Mouse (Mus musculus) olfactory bulb, adult 2 months (tissue): ENCODE results near the gene Homer2.

Experiments
- CTCF ChIP-seq: fragments of 200-500 bp; IDR thresholded peaks from 2 replicates; pipeline ENCODE4 v1.5.1; 2012; ENCODE audit warnings: low read depth, mild to moderate bottlenecking, low read length, moderate library complexity; ENCODE audit not compliant: insufficient read depth
- POLR2A ChIP-seq: fragments of 200-500 bp; IDR thresholded peaks from 2 replicates; pipeline ENCODE4 v1.6.1; 2012; ENCODE audit warnings: mild to moderate bottlenecking, low read depth, low read length, moderate library complexity; ENCODE audit not compliant: insufficient read depth

GRCm38 (mm10) chr7:81565381-81566055 is 141.8 kb downstream of the Homer2 start:
- TF ChIP-seq CTCF (no peak), POLR2A (no peak)
